Mouse (Mus musculus) neural tube, embryonic 14.5 days (tissue): Measurements from ENCODE around the gene Enah. TPM values are rescaled to one million over a fixed set of nuclear protein-coding genes. Genes with fewer than 3 reads are reported as not detected.

Experiments used
- ATAC-seq: fragments of 200-750 bp; cut with Nextera tagmentation; 2 replicates; pipeline ENCODE4 v1.8.0; 2017; ENCODE audit warnings: low read depth, mild to moderate bottlenecking, moderate TSS enrichment, moderate library complexity
- H3K27ac ChIP-seq: fragments of 300-500 bp; sonication (generic); 2 replicates; pipeline ENCODE4 v1.5.1; 2014; ENCODE audit warnings: low read depth, mild to moderate bottlenecking, control low read depth, low read length, moderate library complexity, mixed read lengths
- H3K27me3 ChIP-seq: fragments of 300-500 bp; sonication (generic); 2 replicates; pipeline ENCODE4 v1.6.1; 2014; ENCODE audit warnings: low read length; ENCODE audit not compliant: control insufficient read depth, insufficient read depth
- H3K36me3 ChIP-seq: fragments of 300-500 bp; sonication (generic); 2 replicates; pipeline ENCODE4 v1.6.1; 2014; ENCODE audit warnings: low read length, mixed read lengths; ENCODE audit not compliant: control insufficient read depth, insufficient read depth
- H3K4me1 ChIP-seq: fragments of 300-500 bp; sonication (generic); 2 replicates; pipeline ENCODE4 v1.6.1; 2014; ENCODE audit warnings: low read length; ENCODE audit not compliant: control insufficient read depth, insufficient read depth
- H3K4me2 ChIP-seq: fragments of 300-500 bp; sonication (generic); 2 replicates; pipeline ENCODE4 v1.6.1; 2014; ENCODE audit warnings: mild to moderate bottlenecking, low read depth, low read length, control low read depth
- H3K4me3 ChIP-seq: fragments of 300-500 bp; sonication (generic); 2 replicates; pipeline ENCODE4 v1.5.1; 2014; ENCODE audit warnings: low read depth, low read length, control low read depth, mixed read lengths
- H3K9ac ChIP-seq: fragments of 300-500 bp; sonication (generic); replicated peaks from 2 replicates; pipeline ENCODE4 v1.6.1; 2014; ENCODE audit warnings: low read depth, mild to moderate bottlenecking, control low read depth, low read length, mixed read lengths
- H3K9me3 ChIP-seq: fragments of 300-500 bp; sonication (generic); 2 replicates; pipeline ENCODE4 v1.6.1; 2016; ENCODE audit warnings: low read length; ENCODE audit not compliant: control insufficient read depth
- WGBS: fragments of 180-500 bp; shearing (Covaris S2); extraction: QIAGEN DNeasy Blood & Tissue Kit; methylation state at CpG from one replicate; pipeline ENCODE4 v1.1.7; 2014; 5-methylcytosine and 5-hydroxymethylcytosine counted together
- polyA plus RNA-seq: library from polyadenylated mRNA; unstranded; fragments of >200 nt; fragmentation: Nextera tagmentation; extraction: Ambion mirVana; gene quantifications from 2 replicates; pipeline ENCODE4 v1.2.1, GENCODE M21; 2014

The Enah gene
- polyA plus RNA-seq, 1 experiment from 2014 or later = 51.7 TPM

GRCm38 (mm10) chr1:181987226-181987625, 32.6 kb downstream of the Enah start:
- no peaks in the 10 kb centered on the region for H3K9me3 ChIP-seq
- H3K27me3 ChIP-seq = no peaks in the 10 kb centered on the region
- H3K27ac ChIP-seq = no peak overlapping the region
- no peak overlapping the region for H3K9ac ChIP-seq
- no peaks in the 10 kb centered on the region; the same call in 1 of the 2 replicates for H3K4me1 ChIP-seq
- ATAC-seq = no peak
- 58% methylated on average over 2 of the region's 2 CpGs for WGBS
- H3K36me3 ChIP-seq = no peaks in the 10 kb centered on the region
- no peak overlapping the region for H3K4me3 ChIP-seq
- no peak overlapping the region for H3K4me2 ChIP-seq

- 92% methylated on average over 1 of the region's 1 CpGs for WGBS
- Histone ChIP-seq H3K36me3 (no peaks in the 10 kb centered on the region), H3K4me1 (no peaks in the 10 kb centered on the region; the same call in 1 of the 2 replicates), H3K4me2 (no peak overlapping the region), H3K9me3 (no peaks in the 10 kb centered on the region), H3K9ac (no peak overlapping the region), H3K4me3 (no peak overlapping the region), H3K27ac (no peak overlapping the region), H3K27me3 (no peaks in the 10 kb centered on the region)
- ATAC-seq = no peak
Observed at GRCm38 (mm10) chr1:181985880-181986279, 33.9 kb downstream of the Enah start.

GRCm38 (mm10) chr1:181984811-181985210, 35.0 kb downstream of the Enah start:
- WGBS = 96% methylated on average over 2 of the region's 2 CpGs
- Histone ChIP-seq H3K4me1 (no peaks in the 10 kb centered on the region; the same call in 1 of the 2 replicates), H3K4me3 (no peak overlapping the region), H3K27me3 (no peaks in the 10 kb centered on the region), H3K9ac (no peak overlapping the region), H3K36me3 (no peaks in the 10 kb centered on the region), H3K9me3 (no peaks in the 10 kb centered on the region), H3K4me2 (no peak overlapping the region), H3K27ac (no peak overlapping the region)
- no peak for ATAC-seq

- no peak overlapping the region for H3K27ac ChIP-seq
- H3K36me3 ChIP-seq = no peaks in the 10 kb centered on the region
- WGBS = 85% methylated on average over 14 of the region's 14 CpGs
- no peak overlapping the region for H3K9ac ChIP-seq
- 0 out of 2 replicates have a peak, but pooled peaks cover 3% of the 10 kb centered on the region for H3K4me1 ChIP-seq
- H3K27me3 ChIP-seq = no peaks in the 10 kb centered on the region
- no peak overlapping the region for H3K4me3 ChIP-seq
- no peaks in the 10 kb centered on the region for H3K9me3 ChIP-seq
- H3K4me2 ChIP-seq = no peak overlapping the region
- no peak for ATAC-seq
Observed at GRCm38 (mm10) chr1:181980017-181980719, 39.6 kb downstream of the Enah start.

- Histone ChIP-seq H3K9ac (no peak overlapping the region), H3K4me1 (peaks cover 5% of the 10 kb centered on the region; the same call in 1 of the 2 replicates), H3K4me3 (no peak overlapping the region), H3K27me3 (no peaks in the 10 kb centered on the region), H3K4me2 (no peak overlapping the region), H3K9me3 (no peaks in the 10 kb centered on the region), H3K27ac (no peak overlapping the region), H3K36me3 (no peaks in the 10 kb centered on the region)
- whole genome bisulfite sequencing = 64% methylated on average over 3 of the region's 3 CpGs
- ATAC-seq = no peak
Observed at GRCm38 (mm10) chr1:181975510-181975909, 44.3 kb downstream of the Enah start.

GRCm38 (mm10) chr1:181974897-181975296, 44.9 kb downstream of the Enah start:
- no peak overlapping the region for H3K27ac ChIP-seq
- no peaks in the 10 kb centered on the region for H3K36me3 ChIP-seq
- no peak overlapping the region for H3K9ac ChIP-seq
- H3K4me2 ChIP-seq = no peak overlapping the region
- no peak for ATAC-seq
- no peaks in the 10 kb centered on the region for H3K9me3 ChIP-seq
- H3K27me3 ChIP-seq = no peaks in the 10 kb centered on the region
- no peak overlapping the region for H3K4me3 ChIP-seq
- peaks cover 6% of the 10 kb centered on the region; the same call in 1 of the 2 replicates for H3K4me1 ChIP-seq

GRCm38 (mm10) chr1:181965277-181965676, 54.5 kb downstream of the Enah start:
- 83% methylated on average over 1 of the region's 1 CpGs for WGBS
- no peak for ATAC-seq
- Histone ChIP-seq H3K27me3 (no peaks in the 10 kb centered on the region), H3K27ac (no peak overlapping the region), H3K4me3 (no peak overlapping the region), H3K9me3 (no peaks in the 10 kb centered on the region), H3K4me1 (peaks cover 9% of the 10 kb centered on the region; the same call in 1 of the 2 replicates), H3K4me2 (no peak overlapping the region), H3K36me3 (no peaks in the 10 kb centered on the region), H3K9ac (no peak overlapping the region)

- no peak for ATAC-seq
- Histone ChIP-seq H3K4me3 (no peak overlapping the region), H3K9me3 (no peaks in the 10 kb centered on the region), H3K4me2 (no peak overlapping the region), H3K36me3 (no peaks in the 10 kb centered on the region), H3K27ac (no peak overlapping the region), H3K9ac (no peak overlapping the region), H3K4me1 (peaks cover 7% of the 10 kb centered on the region; the same call in 1 of the 2 replicates), H3K27me3 (no peaks in the 10 kb centered on the region)
- 42% methylated on average over 3 of the region's 3 CpGs for WGBS
Observed at GRCm38 (mm10) chr1:181963827-181964226, 56.0 kb downstream of the Enah start.

- Histone ChIP-seq H3K9ac (no peak overlapping the region), H3K27ac (no peak overlapping the region), H3K36me3 (no peaks in the 10 kb centered on the region), H3K9me3 (no peaks in the 10 kb centered on the region), H3K4me3 (no peak overlapping the region), H3K27me3 (no peaks in the 10 kb centered on the region), H3K4me2 (no peak overlapping the region), H3K4me1 (peaks cover 2% of the 10 kb centered on the region; the same call in 1 of the 2 replicates)
- 94% methylated on average over 4 of the region's 4 CpGs for WGBS
- ATAC-seq = no peak
Observed at GRCm38 (mm10) chr1:181963351-181963750, 56.4 kb downstream of the Enah start.
